Mouse (Mus musculus) kidney, adult 11 months (tissue): ENCODE results near the gene Prkg1.
A peak's percentile ranks its signal among the peaks of the same experiment; 100 is the strongest.

Source experiments
- DNase-seq: peaks from one replicate; pipeline ENCODE4 v3.0.0; 2022

The Prkg1 gene

GRCm38 (mm10) chr19:31616830-31617229 lies 148.0 kb downstream of the Prkg1 start:
- DNase-seq, result no peak

- DNase-seq, result no peak
Observed at GRCm38 (mm10) chr19:31616159-31616558, 148.7 kb downstream of the Prkg1 start.

- DNase-seq, result no peak
Observed at GRCm38 (mm10) chr19:31613146-31613545, 151.7 kb downstream of the Prkg1 start.

- no peak for DNase-seq
Observed at GRCm38 (mm10) chr19:31602578-31602977, 162.3 kb downstream of the Prkg1 start.

- no peak for DNase-seq
Observed at GRCm38 (mm10) chr19:31594011-31594410, 170.8 kb downstream of the Prkg1 start.

GRCm38 (mm10) chr19:31590701-31591100 lies 174.1 kb downstream of the Prkg1 start:
- no peak for DNase-seq

GRCm38 (mm10) chr19:31577092-31577491 lies 187.7 kb downstream of the Prkg1 start:
- DNase-seq, result no peak

- no peak for DNase-seq
Observed at GRCm38 (mm10) chr19:31564329-31564728, 200.5 kb downstream of the Prkg1 start.

GRCm38 (mm10) chr19:31546063-31546462 lies 218.8 kb downstream of the Prkg1 start:
- no peak for DNase-seq

GRCm38 (mm10) chr19:31531249-31531740 lies 233.5 kb downstream of the Prkg1 start:
- peak; percentile 7 for DNase-seq

- DNase-seq, result peak; percentile 47
Observed at GRCm38 (mm10) chr19:31530616-31531015, 234.2 kb downstream of the Prkg1 start.

- DNase-seq, result peak; percentile 4
Observed at GRCm38 (mm10) chr19:31529890-31530289, 234.9 kb downstream of the Prkg1 start.

GRCm38 (mm10) chr19:31514490-31514889 lies 250.3 kb downstream of the Prkg1 start:
- DNase-seq, result no peak

- no peak for DNase-seq
Observed at GRCm38 (mm10) chr19:31507831-31508230, 257.0 kb downstream of the Prkg1 start.

GRCm38 (mm10) chr19:31506296-31506695 lies 258.5 kb downstream of the Prkg1 start:
- DNase-seq, result no peak

- no peak for DNase-seq
Observed at GRCm38 (mm10) chr19:31505041-31505440, 259.8 kb downstream of the Prkg1 start.

- DNase-seq, result no peak
Observed at GRCm38 (mm10) chr19:31497386-31497785, 267.4 kb downstream of the Prkg1 start.

- no peak for DNase-seq
Observed at GRCm38 (mm10) chr19:31489606-31490005, 275.2 kb downstream of the Prkg1 start.

GRCm38 (mm10) chr19:31471766-31472165 lies 293.1 kb downstream of the Prkg1 start:
- DNase-seq, result no peak

GRCm38 (mm10) chr19:31460188-31460587 lies 304.6 kb downstream of the Prkg1 start:
- no peak for DNase-seq

- no peak for DNase-seq
Observed at GRCm38 (mm10) chr19:31444101-31444500, 320.7 kb downstream of the Prkg1 start.

GRCm38 (mm10) chr19:31442311-31442710 lies 322.5 kb downstream of the Prkg1 start:
- DNase-seq, result no peak

GRCm38 (mm10) chr19:31433446-31433845 lies 331.4 kb downstream of the Prkg1 start:
- no peak for DNase-seq

GRCm38 (mm10) chr19:31431411-31431810 lies 333.4 kb downstream of the Prkg1 start:
- DNase-seq, result no peak

- no peak for DNase-seq
Observed at GRCm38 (mm10) chr19:31426142-31426541, 338.7 kb downstream of the Prkg1 start.

GRCm38 (mm10) chr19:31425199-31425598 lies 339.6 kb downstream of the Prkg1 start:
- no peak for DNase-seq
